Mouse (Mus musculus): ENCODE measurements around the gene Olfr578.

The Olfr578 gene

GRCm38 (mm10) chr7:102989224-102989623 is at the start of gene Olfr578:
Olfr578 (minus strand) TSS chr7:102989324.
- DNase-seq (ENCODE audit: low read depth in 2 of 2, low spot score in 2 of 2) = no peak

GRCm38 (mm10) chr7:103037724-103038123 is 48.6 kb upstream of the Olfr578 start, which contains the start of gene Olfr582:
Olfr582 (plus strand) TSS chr7:103038024.
- no peak for DNase-seq (ENCODE audit: low read depth in 2 of 2, low spot score in 2 of 2)

- no peak for DNase-seq (ENCODE audit: low read depth in 2 of 2, low spot score in 2 of 2)
These were observed 13.3 kb downstream of the Olfr578 start, which contains the start of gene Olfr577 for GRCm38 (mm10) chr7:102975843-102976242. Olfr577 (minus strand) TSS chr7:102975943.

- no peak for DNase-seq (ENCODE audit: low read depth in 2 of 2, low spot score in 2 of 2)
These were observed 14.7 kb downstream of the Olfr578 start for GRCm38 (mm10) chr7:102974399-102974798.

GRCm38 (mm10) chr7:102962360-102962759 is 26.8 kb downstream of the Olfr578 start, which contains the start of gene Olfr576:
Olfr576 (plus strand) TSS chr7:102962660.
- DNase-seq (ENCODE audit: low read depth in 2 of 2, low spot score in 2 of 2) = no peak

- no peak for DNase-seq (ENCODE audit: low read depth in 2 of 2, low spot score in 2 of 2)
These were observed 30.5 kb downstream of the Olfr578 start, which contains the start of gene Olfr575 for GRCm38 (mm10) chr7:102958593-102958992. Olfr575 (minus strand) TSS chr7:102958775.

DNA sequence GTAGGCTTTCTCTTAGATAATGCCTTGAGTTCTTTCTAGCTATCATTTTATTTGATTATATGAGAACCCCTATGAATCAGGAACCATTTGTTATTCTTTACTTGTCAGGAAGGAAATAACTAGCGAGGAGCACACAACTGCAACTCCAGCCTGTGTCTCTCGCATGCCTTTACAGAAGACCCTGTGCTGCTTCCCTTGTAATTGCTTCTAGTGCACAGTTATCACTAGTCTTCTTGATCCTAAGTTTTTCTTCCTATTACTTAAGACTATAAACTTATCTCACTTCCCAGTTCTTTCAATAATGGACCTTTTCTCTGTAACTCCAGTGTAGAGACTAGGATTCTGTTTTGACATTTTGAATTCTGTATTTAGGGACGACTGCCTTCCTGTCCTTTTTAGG is 31.0 kb downstream of the Olfr578 start:
- DNase-seq (ENCODE audit: low read depth in 2 of 2, low spot score in 2 of 2) = no peak

- no peak for DNase-seq (ENCODE audit: low read depth in 2 of 2, low spot score in 2 of 2)
These were observed 38.4 kb downstream of the Olfr578 start for GRCm38 (mm10) chr7:102950732-102951131.

DNA sequence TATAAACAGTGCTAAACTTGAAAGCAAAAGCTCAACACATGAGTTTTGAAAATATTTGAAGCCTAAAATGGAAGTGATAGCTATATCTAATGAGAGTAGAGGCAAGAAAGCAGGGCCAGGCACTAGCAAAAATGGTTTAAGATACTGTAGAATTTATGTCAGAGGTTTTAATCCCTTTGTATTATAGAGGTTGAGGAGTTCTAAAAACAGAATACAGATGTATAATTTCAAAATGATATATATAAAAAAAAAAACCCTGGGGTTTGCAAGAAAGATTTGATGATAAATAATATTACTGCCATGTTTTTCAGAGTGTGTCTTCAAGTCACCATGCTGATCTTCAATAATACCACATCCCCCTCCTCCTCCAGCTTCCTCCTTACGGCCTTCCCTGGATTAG is 41.0 kb downstream of the Olfr578 start, which contains the start of gene Olfr574:
Gene Olfr574, plus strand, starts transcription at position 301 of the 400 bp plus-strand sequence.
- DNase-seq (ENCODE audit: low read depth in 2 of 2, low spot score in 2 of 2) = no peak

DNA sequence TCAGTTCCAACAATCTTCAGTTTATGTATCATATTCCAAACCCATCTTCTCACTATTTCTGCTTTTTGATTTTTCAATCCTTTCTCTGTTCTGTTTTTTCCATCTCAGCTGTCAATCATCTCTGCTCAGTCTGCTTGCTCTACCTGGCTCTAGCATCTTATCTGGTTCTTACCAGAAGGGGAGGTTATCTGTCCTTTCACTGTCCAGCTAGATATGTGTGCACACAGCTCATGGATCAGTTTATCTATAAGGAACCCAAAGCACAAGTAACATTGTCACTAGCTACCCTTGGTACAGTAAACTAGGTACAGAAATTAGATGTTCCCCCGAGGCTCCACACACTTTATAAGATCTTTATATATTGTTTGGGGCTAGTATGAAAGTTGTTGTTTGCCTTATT is 45.7 kb downstream of the Olfr578 start:
- no peak for DNase-seq (ENCODE audit: low read depth in 2 of 2, low spot score in 2 of 2)

DNA sequence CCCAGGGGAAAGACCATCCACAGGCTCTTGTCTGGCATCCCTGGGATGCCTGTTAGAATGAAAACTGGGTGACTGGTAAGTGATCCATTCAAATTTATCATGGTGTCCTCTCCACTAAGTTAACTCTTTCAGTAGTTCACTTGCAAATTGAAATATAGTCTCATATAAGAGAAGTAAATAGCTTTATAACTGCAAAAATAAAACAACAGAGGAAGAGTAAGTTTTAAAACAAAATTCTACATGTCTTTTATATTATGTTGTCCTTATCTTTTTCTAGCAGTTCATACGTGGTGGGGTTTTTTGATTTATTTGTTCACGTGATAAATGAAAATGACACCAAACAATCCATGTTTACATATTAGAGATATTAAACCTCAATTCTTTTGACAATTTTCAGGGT is 46.6 kb downstream of the Olfr578 start, which contains the start of gene Olfr573-ps1:
Gene Olfr573-ps1, minus strand, starts transcription at position 101 of the 400 bp plus-strand sequence.
- DNase-seq (ENCODE audit: low read depth in 2 of 2, low spot score in 2 of 2) = no peak

Data from CD8-positive naive resting alpha-beta T cell, adult 2 months (primary cell).